21 mouse cellular contexts compared by ENCODE assay signal in the genomic region with DNA sequence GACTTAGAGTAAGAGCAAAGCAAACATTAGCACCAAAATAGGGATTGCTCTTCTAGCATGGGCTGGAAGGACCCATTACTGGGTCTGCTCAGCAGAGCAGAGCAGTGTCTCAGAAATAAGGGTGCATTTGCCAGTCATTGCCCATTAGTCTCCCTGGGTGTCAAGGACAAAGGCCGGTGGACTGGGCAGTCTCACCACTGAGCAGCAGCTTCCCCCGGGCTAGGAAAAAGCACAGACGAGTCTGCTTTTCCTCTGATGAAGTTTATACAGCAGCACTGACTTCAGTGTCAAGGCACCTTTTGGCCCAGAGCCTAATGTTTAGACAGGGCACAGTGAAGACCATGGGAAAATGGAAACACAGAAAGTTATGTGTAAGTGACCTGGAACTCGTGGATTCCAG. TPM values are rescaled to one million over a fixed set of nuclear protein-coding genes. Genes with fewer than 3 reads are reported as not detected.
DNase-seq lines count a peak whose midpoint lies in the region; ATAC-seq and TF ChIP-seq lines count a peak whose summit lies in the region.
"Had no signal": no experiment of that assay in that cellular context is flagged by ENCODE, and none has a peak within 500 bp of the region (broad histone marks: within the 10 kb centered on the region; RNA-seq: fewer than 3 reads in every experiment).

No protein-coding gene starts in this region.

- no peak for TF ChIP-seq CTCF in kidney, adult 2 months (conservative IDR thresholded peaks at IDR 0.05; ENCODE audit: insufficient read depth, insufficient read length, low read depth, low read length)

- H3K9me3 ChIP-seq in kidney, embryonic 14.5 days (ENCODE audit: control insufficient read depth, low read length), result no peaks in the 10 kb centered on the region
- H3K9me3 ChIP-seq: hindbrain, embryonic 10.5 days; liver, embryonic 13.5 days; stomach, embryonic 15.5 days had no signal

- H3K27me3 ChIP-seq in kidney, adult 2 months (replicated peaks; ENCODE audit: control insufficient read depth, insufficient read depth, low read length), result no peaks in the 10 kb centered on the region
- no peaks in the 10 kb centered on the region for H3K27me3 ChIP-seq in kidney, embryonic 14.5 days (ENCODE audit: control insufficient read depth, insufficient read depth, low read length)
- H3K27me3 ChIP-seq: liver, embryonic 13.5 days; stomach, embryonic 15.5 days had no signal

- intact Hi-C loops in heart, postnatal 25 days (cut with DNase I), result no loop called here
- intact Hi-C loops in gastrocnemius, postnatal 14 days (cut with DNase I; ENCODE audit: low total_unique reads), result no loop called here

- H3K36me3 ChIP-seq in kidney, adult 2 months (ENCODE audit: control insufficient read depth, insufficient read depth, low read length), result no peaks in the 10 kb centered on the region; the same call in 1 of the 2 replicates
- H3K36me3 ChIP-seq in kidney, embryonic 14.5 days (ENCODE audit: control insufficient read depth, insufficient read depth, low read length), result no peaks in the 10 kb centered on the region
- H3K36me3 ChIP-seq: stomach, embryonic 15.5 days had no signal

- peaks cover 7% of the 10 kb centered on the region for H3K4me1 ChIP-seq in kidney, adult 2 months (ENCODE audit: control insufficient read depth, insufficient read depth, low read length)
- H3K4me1 ChIP-seq in kidney, embryonic 14.5 days (ENCODE audit: control insufficient read depth, insufficient read depth, low read length), result no peaks in the 10 kb centered on the region
- H3K4me1 ChIP-seq: stomach, embryonic 15.5 days had no signal

- H3K9ac ChIP-seq in kidney, embryonic 14.5 days (ENCODE audit: low read depth, low read length), result no peak overlapping the region
- H3K9ac ChIP-seq: forebrain, postnatal 0 days; liver, embryonic 13.5 days; stomach, embryonic 15.5 days had no signal

- no peak overlapping the region for H3K27ac ChIP-seq in kidney, adult 2 months (ENCODE audit: insufficient read depth, low read depth, low read length)
- no peak overlapping the region for H3K27ac ChIP-seq in kidney, embryonic 14.5 days (ENCODE audit: low read depth, low read length)
- H3K27ac ChIP-seq: hindbrain, embryonic 10.5 days; liver, embryonic 13.5 days; stomach, embryonic 15.5 days had no signal

- ATAC-seq in kidney, embryonic 14.5 days (ENCODE audit: low FRiP score, low TSS enrichment), result no peak
- ATAC-seq: forebrain, postnatal 0 days; intestine, postnatal 0 days; midbrain, embryonic 16.5 days had no signal

- DNase-seq in heart, adult 11 months, result peak; percentile 40
- no peak for DNase-seq in heart, postnatal 25 days (ENCODE audit: low spot score)
- peak; percentile 48 for DNase-seq in kidney, adult 2 months
- peak; percentile 18 to 32 for DNase-seq in adrenal gland, postnatal 36 days
- peak; percentile 30 for DNase-seq in kidney, postnatal 10 days
- no peak for DNase-seq in gastrocnemius, postnatal 14 days
- DNase-seq: cerebellum, adult 11 months; cerebellum, postnatal 10 days; forebrain, postnatal 0 days; gastrocnemius, postnatal 25 days; liver, embryonic 13.5 days; lung, adult 2 months; lung, postnatal 36 days; thymus, postnatal 25 days had no signal

- WGBS in kidney, adult 2 months, result 33% methylated on average over 4 of the region's 4 CpGs
- WGBS in kidney, embryonic 14.5 days, result 52% methylated on average over 4 of the region's 4 CpGs

- no peak overlapping the region for H3K4me3 ChIP-seq in kidney, adult 2 months (ENCODE audit: insufficient read depth, low read depth, low read length)
- H3K4me3 ChIP-seq in kidney, embryonic 14.5 days (ENCODE audit: low read length), result no peak overlapping the region
- H3K4me3 ChIP-seq: hindbrain, embryonic 10.5 days; liver, embryonic 13.5 days; myocyte; stomach, embryonic 15.5 days had no signal

- H3K4me2 ChIP-seq in kidney, embryonic 14.5 days (replicated peaks; ENCODE audit: low read depth, low read length), result no peak overlapping the region
- H3K4me2 ChIP-seq: liver, embryonic 13.5 days; stomach, embryonic 15.5 days had no signal

- TF ChIP-seq POLR2A in kidney, adult 2 months (IDR thresholded peaks at IDR 0.05; ENCODE audit: low read depth, low read length), result no peak

RNA-seq across cellular contexts. Expression of a gene that starts 38.9 kb away (rescaled TPM):
- 1 to 10 TPM in 1 of 2 experiments, under 1 TPM in 1; 0.87 to 1.1 TPM for total RNA-seq in heart, postnatal 25 days (2021)
- polyA plus RNA-seq in kidney, adult 2 months (2012; rRNA removed), result 5.4 and 7.6 TPM in 2 replicates
- 0.97 and 2.0 TPM in 2 replicates for polyA plus RNA-seq in kidney, embryonic 14.5 days (2014; fragmentation: Nextera tagmentation; extraction: Ambion mirVana)
- total RNA-seq in adrenal gland, postnatal 36 days (2021), result under 1 TPM; 0.63 to 0.70 TPM
- total RNA-seq in gastrocnemius, postnatal 14 days (2021), result 1 to 10 TPM in 1 of 2 experiments, under 1 TPM in 1; 0.57 to 1.4 TPM
- total RNA-seq: megakaryocyte-erythroid progenitor cell, adult 5-6 weeks had no signal

Comparison
In these comparisons a context has a peak if more than half of its experiments do, and no peak if none do; other contexts are left out.
1. DNase-seq: peak in heart, adult 11 months (single experiment), kidney, adult 2 months (single experiment), adrenal gland, postnatal 36 days (2 of 2) and kidney, postnatal 10 days (single experiment); none in heart, postnatal 25 days (single experiment) and gastrocnemius, postnatal 14 days (single experiment).